Mouse (Mus musculus): ENCODE measurements at regions not wholly inside any gene's neighbourhood (a gene's known extent, or its start where the extent isn't known, plus 50 kb on each side); places are given as distances from the start of the nearest gene placed in this dataset.

DNA sequence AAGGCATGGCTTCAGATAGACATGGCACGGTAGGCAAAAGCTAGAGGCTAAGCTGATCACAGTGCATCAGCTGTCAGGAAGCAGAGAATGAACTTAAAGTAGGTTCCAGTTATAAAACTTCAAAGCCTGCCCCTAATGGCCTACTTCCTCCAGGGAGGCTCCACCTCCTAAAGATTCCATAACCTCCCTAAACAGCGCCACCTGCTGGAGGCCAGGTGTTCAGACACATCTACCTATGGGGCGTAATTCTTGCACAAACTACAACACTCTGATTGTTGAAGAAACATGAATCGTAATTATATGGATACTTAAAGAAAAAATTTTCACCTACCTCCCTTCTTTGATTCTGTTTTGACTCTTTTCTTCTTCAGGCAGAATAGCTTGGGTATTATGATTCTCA lies 277.0 kb upstream of the Tmem132c start:
- no peak for DNase-seq (ENCODE audit: low spot score)

GRCm38 (mm10) chr5:126967076-126967475 lies 274.5 kb upstream of the Tmem132c start:
- DNase-seq (ENCODE audit: low spot score) = no peak

DNA sequence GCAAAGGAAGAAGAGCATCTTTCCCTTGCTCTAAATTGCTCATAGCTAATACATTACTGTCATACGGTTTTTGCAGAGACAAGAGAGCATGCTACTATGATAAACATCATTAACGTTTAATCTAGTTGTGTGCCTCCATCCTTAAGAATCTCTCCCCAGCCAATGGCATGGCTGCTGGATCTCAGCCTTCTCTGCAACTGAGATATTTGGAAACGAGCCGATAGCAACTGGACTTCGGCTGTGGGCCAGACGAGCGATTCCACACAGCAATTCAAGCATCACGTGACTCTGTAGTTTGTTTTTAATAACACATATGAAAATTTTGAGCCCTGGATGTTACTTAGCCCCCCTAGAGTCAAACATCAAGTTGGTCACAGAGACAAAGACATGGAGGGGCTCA lies 272.2 kb upstream of the Tmem132c start:
- DNase-seq (ENCODE audit: low spot score) = no peak

- DNase-seq (ENCODE audit: low spot score) = no peak
Measured at GRCm38 (mm10) chr5:126971284-126971683, 270.3 kb upstream of the Tmem132c start.

DNA sequence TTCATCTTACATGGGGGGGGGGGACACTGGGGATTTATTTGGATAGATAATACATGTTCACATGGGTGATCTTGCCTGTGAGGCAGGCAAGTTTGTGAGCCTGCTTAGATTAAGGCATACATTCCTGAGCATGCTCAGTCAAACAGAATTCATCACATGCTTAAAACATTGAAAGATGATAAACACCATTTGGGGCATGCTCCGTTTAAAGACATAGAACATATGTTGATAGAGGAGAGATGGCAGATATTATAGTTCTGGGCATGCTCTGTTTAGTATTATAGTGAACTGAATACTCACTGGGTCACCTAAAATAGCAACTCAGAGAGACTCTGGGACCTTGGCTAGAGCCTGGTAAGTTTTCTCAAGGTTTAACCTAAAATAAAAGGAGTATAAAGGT lies 269.6 kb upstream of the Tmem132c start:
- no peak for DNase-seq (ENCODE audit: low spot score)

GRCm38 (mm10) chr5:126973425-126973824 lies 268.2 kb upstream of the Tmem132c start:
- DNase-seq (ENCODE audit: low spot score) = no peak

DNA sequence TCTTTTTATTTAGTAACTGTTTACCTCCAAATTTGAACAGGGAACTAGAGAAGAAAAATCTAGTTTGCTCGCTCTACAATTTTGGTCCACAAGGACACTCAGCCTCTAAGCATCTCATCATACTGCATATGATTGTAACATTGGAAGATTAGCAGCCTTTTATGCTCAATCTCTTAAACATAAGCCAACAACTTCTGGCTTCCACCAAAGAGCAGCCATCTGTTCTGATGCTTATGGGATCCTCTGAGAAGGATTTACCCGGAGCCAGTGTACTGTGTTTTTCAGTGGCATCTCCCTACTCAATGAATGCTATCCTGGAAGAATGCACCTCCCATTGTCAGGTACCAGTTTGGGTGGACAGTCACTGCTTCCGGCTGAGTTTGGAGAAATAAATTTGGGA lies 267.0 kb upstream of the Tmem132c start:
- no peak for DNase-seq (ENCODE audit: low spot score)

- no peak for DNase-seq (ENCODE audit: low spot score)
Measured at GRCm38 (mm10) chr5:126995577-126995976, 246.0 kb upstream of the Tmem132c start.

GRCm38 (mm10) chr5:127014166-127014565 lies 227.4 kb upstream of the Tmem132c start:
- DNase-seq (ENCODE audit: low spot score) = no peak

GRCm38 (mm10) chr5:127016467-127017060 lies 225.0 kb upstream of the Tmem132c start:
- DNase-seq (ENCODE audit: low spot score) = no peak

- DNase-seq (ENCODE audit: low spot score) = no peak
Measured at GRCm38 (mm10) chr5:127017971-127018370, 223.6 kb upstream of the Tmem132c start.

DNA sequence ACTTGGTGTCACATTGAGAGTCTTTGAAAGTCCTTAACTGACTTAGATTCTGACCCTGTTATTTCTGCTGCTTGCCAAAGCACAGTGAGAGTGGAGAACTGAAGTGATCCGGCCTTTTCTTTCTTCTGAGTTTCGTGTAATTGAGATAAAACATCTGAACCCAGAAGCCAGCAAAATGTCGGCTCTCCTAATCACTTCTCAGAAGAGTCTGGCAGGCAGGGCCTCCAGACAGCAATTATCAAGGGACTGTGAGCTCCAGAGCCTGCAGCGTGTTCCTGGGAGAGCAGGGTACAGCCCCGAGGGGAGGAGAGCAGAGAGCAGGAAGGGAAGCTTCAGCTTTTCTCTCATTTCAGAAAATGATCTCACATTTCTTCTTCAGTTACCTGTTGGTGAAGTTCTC lies 205.1 kb upstream of the Tmem132c start:
- no peak for DNase-seq (ENCODE audit: low spot score)

- DNase-seq (ENCODE audit: low spot score) = no peak
Measured at GRCm38 (mm10) chr5:127057770-127058169, 183.8 kb upstream of the Tmem132c start.

GRCm38 (mm10) chr5:127074327-127074726 lies 167.3 kb upstream of the Tmem132c start:
- DNase-seq (ENCODE audit: low spot score) = no peak
